Mouse (Mus musculus): ENCODE measurements around the gene Efcab14.

DNA sequence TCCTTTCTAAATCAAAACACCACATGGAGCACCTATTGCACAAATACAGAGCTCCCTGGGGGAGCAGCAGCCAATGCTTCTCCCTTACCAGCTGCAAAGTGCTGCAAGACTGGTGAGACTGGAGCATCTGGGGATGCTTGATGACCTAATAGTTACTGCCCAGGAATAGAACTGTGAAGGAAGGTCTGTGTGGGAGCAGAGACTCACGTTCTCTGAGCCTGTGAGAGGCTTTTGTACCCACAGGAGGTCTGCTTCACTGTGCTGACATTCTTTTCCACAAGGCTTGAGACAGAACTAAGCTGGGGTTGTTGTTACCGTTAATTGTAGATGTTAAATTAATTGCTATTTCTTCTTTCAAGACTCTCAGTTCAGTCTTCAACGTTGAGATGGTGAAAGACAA lies 53.3 kb downstream of the Efcab14 start:
- TF ChIP-seq CTCF (IDR thresholded peaks at IDR 0.05; ENCODE audit: low read depth, low read length) (no peak), POLR2A (IDR thresholded peaks at IDR 0.05; ENCODE audit: borderline replicate concordance, low read depth, low read length) (no peak)
